8 mouse cellular contexts compared by ENCODE assay signal in genomic region chr3:32616331-32617052, GRCm38 (mm10). TPM values are rescaled to one million over a fixed set of nuclear protein-coding genes. Genes with fewer than 3 reads are reported as not detected.
DNase-seq lines count a peak whose midpoint lies in the region; ATAC-seq and TF ChIP-seq lines count a peak whose summit lies in the region.

Gnb4 (minus strand) TSS chr3:32616585.

- peak within 1 kb of the TSS; percentile 44 for H3K4me3 ChIP-seq in C2C12 (ENCODE audit: insufficient read depth, poor library complexity, severe bottlenecking)
- H3K4me3 ChIP-seq in lung, embryonic 14.5 days (ENCODE audit: low read depth, low read length): peak within 1 kb of the TSS; percentile 68
- H3K4me3 ChIP-seq in olfactory bulb, adult 2 months (ENCODE audit: insufficient read depth, low read depth, low read length): peak within 1 kb of the TSS; percentile 93

- peak; percentile 54; the same call in 1 of the 2 replicates for ATAC-seq in erythroid progenitor cell, adult 5-6 weeks (replicated peaks; ENCODE audit: low FRiP score, poor library complexity, severe bottlenecking)
- ATAC-seq in lung, embryonic 14.5 days (ENCODE audit: insufficient read depth): peak; percentile 89

- no peaks in the 10 kb centered on the region for H3K9me3 ChIP-seq in lung, embryonic 14.5 days (ENCODE audit: low read depth, low read length)

- H3K36me3 ChIP-seq in C2C12 (ENCODE audit: control insufficient read depth, insufficient read depth): peaks cover 10% of the 10 kb centered on the region
- no peaks in the 10 kb centered on the region for H3K36me3 ChIP-seq in lung, embryonic 14.5 days (ENCODE audit: insufficient read depth)

- no peaks in the 10 kb centered on the region for H3K27me3 ChIP-seq in C2C12 (ENCODE audit: control insufficient read depth, insufficient read depth, insufficient read length)
- peaks cover 5% of the 10 kb centered on the region; the same call in 1 of the 2 replicates for H3K27me3 ChIP-seq in lung, embryonic 14.5 days (ENCODE audit: insufficient read depth, low read length)

- H3ac ChIP-seq in C2C12 (ENCODE audit: control insufficient read depth, insufficient read length, low read depth): peak within 1 kb of the TSS; percentile 78

- TF ChIP-seq CTCF in C2C12 (IDR thresholded peaks at IDR 0.05; ENCODE audit: control insufficient read depth, insufficient read depth, insufficient read length): no peak
- no peak for TF ChIP-seq CTCF in lung, embryonic 14.5 days (IDR thresholded peaks at IDR 0.05; ENCODE audit: low read depth)
- TF ChIP-seq CTCF in olfactory bulb, adult 2 months (IDR thresholded peaks at IDR 0.05; ENCODE audit: insufficient read depth, low read depth, low read length): no peak

- H3K27ac ChIP-seq in lung, embryonic 14.5 days (ENCODE audit: low read depth): peak within 1 kb of the TSS; percentile 70; the same call in 1 of the 2 replicates
- peak within 1 kb of the TSS; percentile 67 for H3K27ac ChIP-seq in olfactory bulb, adult 2 months (ENCODE audit: insufficient read depth, low read depth, low read length)

- peak within 1 kb of the TSS; percentile 65 for H3K4me2 ChIP-seq in lung, embryonic 14.5 days

- TF ChIP-seq POLR2A in olfactory bulb, adult 2 months (IDR thresholded peaks at IDR 0.05; ENCODE audit: insufficient read depth, low read depth, low read length): no peak

- 2% methylated on average over 78 of the region's 83 CpGs for WGBS in lung, embryonic 14.5 days
- WGBS in olfactory bulb, adult 2 months: 1% methylated on average over 76 of the region's 83 CpGs

- peaks cover 43% of the 10 kb centered on the region for H3K79me2 ChIP-seq in C2C12 (ENCODE audit: control insufficient read depth, insufficient read depth)

- peak; percentile 84 for DNase-seq in ZHBTc4 (ENCODE audit: low read depth, low spot score)
- peak; percentile 63 to 65 for DNase-seq in heart, postnatal 10 days
- peak; percentile 27 to 70 for DNase-seq in kidney, postnatal 36 days
- peak; percentile 76 for DNase-seq in lung, embryonic 14.5 days
- DNase-seq in thymus, postnatal 36 days: peak; percentile 60 to 74

- peak within 1 kb of the TSS; percentile 65 for H3K9ac ChIP-seq in lung, embryonic 14.5 days

- H3K4me1 ChIP-seq in lung, embryonic 14.5 days (ENCODE audit: insufficient read depth): no peaks in the 10 kb centered on the region
- H3K4me1 ChIP-seq in olfactory bulb, adult 2 months (ENCODE audit: control insufficient read depth, insufficient read depth, low read length): peaks cover 7% of the 10 kb centered on the region

- intact Hi-C loops in heart, postnatal 10 days (cut with DNase I): loop anchor here (5.0 kb wide), 1 partner anchor 41 kb away; no protein-coding TSS in a partner anchor

- peaks cover 30% of the 10 kb centered on the region for H3K79me3 ChIP-seq in C2C12 (ENCODE audit: low read depth)

TF ChIP-seq in C2C12, 6 proteins besides CTCF, POLR2A, EP300 and RAD21:
- TF ChIP-seq USF1 (IDR thresholded peaks at IDR 0.05; ENCODE audit: low read depth): no peak
- TF ChIP-seq CEBPB (IDR thresholded peaks at IDR 0.05; ENCODE audit: low read depth): no peak
- no peak for TF ChIP-seq MYOG (IDR thresholded peaks at IDR 0.05; ENCODE audit: control insufficient read depth, extremely low read depth, insufficient read length)
- no peak for TF ChIP-seq MYOD1 (IDR thresholded peaks at IDR 0.05; ENCODE audit: control insufficient read depth, insufficient read length, low read depth)
- TF ChIP-seq MAX (IDR thresholded peaks at IDR 0.05): no peak
- TF ChIP-seq FOSL1 (IDR thresholded peaks at IDR 0.05; ENCODE audit: insufficient read depth, low read length, poor library complexity, severe bottlenecking): no peak

RNA-seq across cellular contexts. Expression of gene Gnb4, which starts in this region (rescaled TPM):
- polyA plus RNA-seq in C2C12 (2012; fragmentation: generic; extraction: Trizol): 59.0 TPM
- total RNA-seq in erythroid progenitor cell, adult 5-6 weeks (2015; ENCODE audit: low replicate concordance): 0.36 and 2.1 TPM in 2 replicates
- total RNA-seq in erythroid progenitor cell, adult 5-6 weeks (2017; ENCODE audit: low replicate concordance): 4.9 TPM in 1 of 2 replicates, not detected in the other
- total RNA-seq in heart, postnatal 10 days (2021): 10 to 100 TPM; 39.9 to 40.4 TPM
- polyA plus RNA-seq in lung, embryonic 14.5 days (2014; fragmentation: Nextera tagmentation; extraction: Ambion mirVana): 71.0 and 71.4 TPM in 2 replicates
- polyA plus RNA-seq in olfactory bulb, adult 2 months (2012; ENCODE audit: insufficient read depth, insufficient read length, low replicate concordance, missing spikeins): not detected in 2 replicates

Comparison
In these comparisons a context has a peak if more than half of its experiments do, and no peak if none do; other contexts are left out.
1. Peak in every context shown above with its lines: DNase-seq, ATAC-seq, H3K4me3 ChIP-seq and H3K27ac ChIP-seq.
2. RNA of gene Gnb4 (total RNA-seq): 39.9 to 40.4 TPM in heart, postnatal 10 days; 0.36 to 4.9 TPM in erythroid progenitor cell, adult 5-6 weeks; every median in the first group is over 4 times any median in the second.